Mouse (Mus musculus) retina, embryonic 14.5 days (tissue): ENCODE measurements around the gene St6galnac1.
"Not testable (repeated sequence)": the region's sequence is repeated elsewhere in the genome, so short reads cannot be mapped to it uniquely, and the experiment has no call there.

Experiments used
- DNase-seq: peaks from one replicate; pipeline ENCODE4 v3.0.0-alpha.2; 2015; ENCODE audit warnings: low spot score

The St6galnac1 gene

DNA sequence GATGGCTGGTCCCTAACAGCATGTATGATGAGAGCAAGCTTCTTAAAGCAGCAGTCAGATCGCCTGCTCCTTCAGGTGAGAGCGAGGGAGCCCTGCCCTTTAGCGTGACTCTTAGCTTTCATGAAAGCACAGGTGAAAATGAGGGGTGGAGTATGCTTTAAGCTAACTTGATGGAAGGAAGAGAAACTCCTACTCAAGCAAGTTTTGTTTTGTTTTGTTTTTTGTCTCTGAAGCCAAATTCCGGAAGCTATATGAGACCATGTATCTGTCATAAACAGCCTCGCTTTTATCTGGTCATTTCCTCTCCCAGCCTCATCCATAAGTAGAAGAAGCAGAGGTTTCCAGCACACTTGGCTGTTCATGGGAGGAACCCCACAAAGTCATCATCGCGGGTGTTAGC, at the start of gene St6galnac1:
Gene St6galnac1 (minus strand): TSS at position 101 of the 400 bp plus-strand sequence.
- no peak for DNase-seq

DNA sequence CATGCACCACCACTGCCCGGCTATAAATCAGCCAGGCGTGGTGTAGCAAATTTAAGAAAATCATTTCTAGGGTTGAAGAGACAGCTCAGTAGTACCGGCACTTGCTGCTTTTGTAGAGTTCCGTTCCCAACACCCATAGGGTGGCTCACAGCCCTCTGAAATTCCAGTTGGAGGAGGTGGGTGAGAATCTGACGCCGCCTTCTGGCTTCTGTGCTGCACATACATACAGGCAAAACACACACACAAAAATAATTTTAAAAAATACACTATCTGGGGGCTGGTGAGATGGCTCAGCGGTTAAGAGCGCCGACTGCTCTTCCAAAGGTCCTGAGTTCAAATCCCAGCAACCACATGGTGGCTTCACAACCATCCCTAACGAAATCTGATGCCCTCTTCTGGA, 48.6 kb upstream of the St6galnac1 start:
- DNase-seq: not testable (repeated sequence)

DNA sequence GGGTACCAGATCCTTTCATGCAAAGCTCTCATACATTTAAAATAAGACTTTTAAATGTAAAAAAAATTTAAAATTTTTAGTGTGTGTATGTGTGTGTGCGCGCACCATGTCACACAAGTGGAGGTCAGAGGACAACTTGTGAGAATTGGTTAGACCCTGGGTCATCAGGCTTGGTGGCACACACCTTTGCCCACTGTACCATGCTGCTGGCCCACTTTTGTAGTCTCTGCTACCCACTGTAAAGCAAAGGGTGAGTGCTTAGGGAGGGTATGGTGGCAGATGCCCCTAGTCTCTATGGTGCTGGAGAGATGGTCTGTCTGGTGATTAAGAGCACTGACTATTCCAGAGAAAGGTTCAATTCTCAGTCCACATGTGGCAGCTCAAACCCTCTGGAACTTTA, 47.9 kb upstream of the St6galnac1 start:
- no peak for DNase-seq

DNA sequence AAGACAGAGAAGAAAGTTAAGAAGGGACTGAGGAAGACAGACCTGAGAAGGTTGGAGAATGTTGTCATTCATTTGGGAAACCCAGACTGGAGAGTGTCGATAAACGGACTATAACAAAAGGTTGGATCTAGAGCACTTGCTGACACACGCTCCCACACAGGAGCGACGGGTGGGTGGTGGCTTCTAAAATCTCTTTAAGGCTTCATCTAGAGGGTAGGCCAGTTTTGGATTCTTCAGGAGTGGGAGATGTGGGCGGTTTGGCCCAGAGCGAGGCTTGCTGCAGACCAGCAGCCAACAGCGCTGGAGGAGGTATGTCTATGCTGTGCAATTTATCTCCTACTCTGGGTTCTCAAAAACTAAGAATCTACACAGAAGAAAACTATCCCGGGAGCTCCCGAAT, 47.3 kb upstream of the St6galnac1 start:
- DNase-seq: no peak

DNA sequence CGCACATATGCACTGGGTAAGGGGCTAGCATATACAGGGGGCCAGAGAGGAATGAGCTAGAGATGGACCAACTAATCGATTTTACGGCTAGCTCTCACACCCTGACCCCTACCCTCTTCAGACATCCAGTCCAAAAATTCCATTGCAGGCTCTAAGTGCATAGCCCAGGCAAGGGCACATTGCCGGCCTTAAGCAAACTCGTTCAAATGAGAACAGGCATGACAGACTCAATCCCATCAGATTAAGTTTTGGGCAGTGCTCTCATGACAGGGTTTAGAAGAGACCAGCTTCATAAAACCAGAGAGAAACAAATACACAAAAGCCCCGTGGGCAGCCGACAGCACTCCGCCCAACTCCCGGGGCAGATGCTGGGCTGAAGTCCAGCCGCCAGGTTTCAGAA, 46.9 kb upstream of the St6galnac1 start:
- no peak for DNase-seq

DNA sequence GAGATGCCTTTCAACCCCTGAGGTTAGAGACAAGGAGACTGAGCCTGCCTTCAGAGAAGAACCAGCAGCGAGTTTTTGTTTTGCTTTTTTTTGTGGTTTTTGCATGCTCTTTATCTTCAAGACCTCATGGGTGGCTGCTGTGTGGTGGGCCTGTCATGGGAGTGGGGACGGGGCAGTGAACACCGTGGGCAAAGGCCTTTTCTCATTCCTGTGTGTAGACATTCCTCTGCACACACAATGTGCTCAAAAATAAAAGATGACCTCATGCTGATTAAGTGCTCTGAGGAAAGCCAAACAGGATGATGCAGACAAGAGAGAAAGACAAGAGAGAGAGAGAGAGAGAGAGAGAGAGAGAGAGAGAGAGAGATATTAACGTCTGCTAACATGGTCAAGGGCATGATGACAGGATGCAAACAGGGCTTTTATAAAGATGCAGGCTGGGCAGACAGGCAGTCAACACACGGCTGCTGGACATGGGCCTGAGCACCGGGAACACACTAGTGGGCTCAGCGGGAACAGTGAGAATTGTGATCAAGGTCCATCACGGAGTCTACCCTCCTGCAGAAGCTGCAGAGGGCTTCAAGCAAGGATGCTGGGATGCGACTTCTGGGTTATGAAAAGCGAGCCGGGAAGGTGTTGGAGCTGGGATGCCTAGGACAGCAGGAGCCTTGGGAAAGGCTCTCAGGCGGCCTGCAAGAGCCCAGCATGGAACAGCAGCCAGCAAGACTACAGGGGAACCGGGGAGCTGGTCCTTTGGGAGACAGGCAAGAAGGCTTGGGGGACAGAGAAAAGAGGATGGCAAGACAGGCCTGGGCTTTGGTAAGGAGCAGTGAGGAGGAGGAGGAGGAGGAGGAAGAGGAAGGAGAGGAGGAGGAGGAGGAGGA, 46.0 kb upstream of the St6galnac1 start:
- no peak for DNase-seq

DNA sequence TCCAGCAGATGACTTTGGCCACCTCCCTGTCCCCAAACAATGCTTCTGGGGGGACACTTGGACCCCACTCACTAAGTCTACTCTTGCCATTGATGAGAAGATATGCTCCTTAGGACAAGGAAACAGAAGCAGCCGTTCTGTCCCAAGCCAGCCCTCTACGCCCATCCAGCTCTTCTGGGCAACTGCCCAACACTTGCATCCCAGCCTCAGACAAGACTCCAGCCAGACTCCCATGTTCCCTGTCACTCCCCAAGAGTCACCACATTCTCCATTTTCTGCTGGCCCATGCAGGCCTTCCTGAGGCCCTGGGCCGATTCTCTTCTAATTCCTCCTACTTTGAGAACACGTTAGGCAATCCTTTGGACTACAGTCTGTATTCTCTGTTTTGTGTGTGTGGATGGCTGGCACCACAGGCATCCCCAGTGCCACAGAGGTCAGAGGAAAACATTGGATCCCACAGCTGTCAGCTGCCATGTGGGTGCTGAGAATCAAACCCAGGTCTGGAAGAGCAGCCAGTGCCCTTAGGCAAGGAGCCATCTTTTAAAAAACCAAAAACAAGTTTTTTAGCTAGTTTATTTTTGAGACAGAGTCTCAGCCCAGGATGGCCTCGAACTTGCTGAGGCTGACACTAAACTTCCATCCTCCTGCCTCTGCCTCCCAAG, 44.8 kb upstream of the St6galnac1 start:
- DNase-seq: no peak

DNA sequence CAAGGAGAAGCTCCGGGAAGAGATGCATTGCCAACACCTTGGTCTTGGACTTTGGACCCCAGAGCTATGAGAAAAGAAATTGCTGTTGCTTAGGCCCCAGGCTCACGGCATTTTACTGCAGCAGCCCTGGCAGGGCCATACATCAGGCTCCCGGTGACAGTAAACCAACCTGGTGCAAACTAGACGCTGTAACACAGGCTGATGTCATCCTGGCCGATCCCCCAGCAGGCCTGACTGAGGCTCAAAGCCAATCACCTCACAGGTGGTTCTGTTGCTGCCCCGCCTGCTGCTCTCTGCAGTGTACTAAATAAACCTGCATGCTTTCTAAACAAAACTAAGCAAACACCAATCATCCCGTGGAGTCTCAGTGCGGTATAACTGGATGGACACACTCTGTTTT, 43.4 kb upstream of the St6galnac1 start:
- no peak for DNase-seq

DNA sequence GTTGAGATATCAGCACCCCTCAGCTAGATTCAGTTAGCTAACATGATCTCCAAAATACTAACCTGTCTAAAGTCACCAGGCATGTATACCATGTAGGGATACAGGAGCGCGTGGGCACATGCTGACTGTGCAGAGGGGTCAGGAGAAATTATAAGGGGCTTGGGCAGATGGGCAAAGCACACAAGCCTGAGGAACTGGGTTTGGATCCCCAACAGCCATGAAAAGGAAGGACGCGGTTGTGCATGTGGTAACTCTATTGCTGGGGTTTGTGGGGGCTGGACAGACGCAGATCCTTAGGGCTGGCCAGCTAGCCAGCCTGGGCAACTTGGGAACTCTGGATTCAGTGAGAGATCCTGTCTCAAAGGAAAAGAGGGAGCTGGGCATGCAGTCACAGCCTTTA, 42.3 kb upstream of the St6galnac1 start:
- no peak for DNase-seq

DNA sequence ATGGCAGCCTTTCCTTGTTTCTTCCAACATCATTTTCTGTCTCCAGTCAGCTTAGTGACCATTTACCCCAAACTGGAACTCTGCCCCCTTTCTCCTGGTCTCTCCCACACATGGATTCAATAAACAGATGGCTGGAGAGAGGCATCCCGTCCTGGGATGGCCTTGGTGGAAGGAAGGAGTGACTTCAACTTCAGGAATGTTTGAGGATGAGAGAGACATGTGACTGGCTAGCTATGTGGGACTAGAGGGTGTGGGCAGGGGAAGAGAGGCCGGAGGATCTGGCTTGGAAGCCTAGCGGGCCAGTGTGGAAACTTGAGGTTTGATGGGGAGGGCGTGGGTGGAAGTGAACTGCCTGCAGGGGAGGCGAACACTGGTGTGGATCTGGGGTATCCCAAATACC, 41.5 kb upstream of the St6galnac1 start:
- DNase-seq: no peak

DNA sequence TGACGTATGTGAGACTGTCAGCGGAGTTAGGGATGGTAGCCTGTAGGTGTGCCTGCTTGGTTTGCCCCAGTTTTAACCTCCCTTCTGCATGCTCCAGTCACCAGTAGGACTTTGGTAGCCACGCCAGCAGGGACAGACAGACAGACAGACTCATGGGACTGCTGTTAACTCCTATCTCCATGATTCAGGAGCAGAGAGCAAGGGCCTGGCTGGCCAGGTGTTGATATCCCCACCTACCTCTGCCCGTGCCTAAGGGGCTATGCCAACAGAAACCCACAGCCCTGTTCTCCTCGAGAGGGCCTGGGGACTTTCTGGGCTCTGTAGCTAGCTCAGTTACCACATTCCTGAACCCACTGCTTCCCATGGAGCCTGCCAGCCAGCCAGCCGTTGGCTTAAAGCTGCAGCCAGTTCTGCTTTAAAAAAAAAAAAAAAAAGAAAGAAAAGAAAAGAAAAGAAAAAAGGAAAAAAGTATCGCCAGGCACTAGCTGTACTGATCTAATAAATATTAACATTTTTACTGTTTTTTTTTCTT, 39.6 kb upstream of the St6galnac1 start:
- DNase-seq: no peak

DNA sequence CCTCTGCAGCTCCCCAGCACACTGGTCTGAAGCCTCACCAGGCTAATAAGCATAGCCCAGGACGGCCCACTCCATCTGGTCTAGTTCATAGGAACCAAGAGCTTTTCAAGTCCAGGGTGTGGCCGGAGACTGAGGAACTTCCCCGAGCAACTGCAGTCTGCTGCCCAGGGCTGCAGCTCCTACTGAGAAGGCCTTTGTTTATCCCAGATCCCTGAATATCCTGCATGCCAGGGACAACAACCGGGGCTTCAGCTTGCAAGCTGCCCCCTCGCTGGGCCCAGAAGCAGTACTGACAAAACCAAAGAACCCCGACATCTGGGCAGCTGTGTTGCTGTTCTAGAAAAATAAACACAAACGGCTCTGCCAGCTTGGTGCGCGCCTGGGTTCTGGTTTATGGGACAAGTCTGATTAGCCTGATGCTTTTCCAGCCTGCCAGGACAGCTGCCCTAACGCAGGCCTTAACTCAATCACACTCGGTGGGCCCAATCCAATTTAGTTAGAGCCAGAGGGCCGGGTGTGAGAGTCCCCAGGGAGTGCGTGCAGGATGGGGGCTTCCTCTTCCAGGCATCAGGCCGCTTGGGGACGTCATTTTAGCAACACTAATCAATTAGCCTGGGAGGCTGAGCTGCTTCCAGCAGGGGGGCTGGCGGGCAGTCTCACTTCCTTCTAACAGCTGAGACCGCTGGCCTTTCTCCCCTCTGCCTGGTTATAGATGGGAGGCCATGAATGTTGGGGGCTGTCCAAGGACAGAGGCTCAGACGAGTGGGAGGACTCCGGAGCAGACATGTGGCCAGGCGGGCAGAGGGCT, 39.0 kb upstream of the St6galnac1 start:
- peak; percentile 88 for DNase-seq

DNA sequence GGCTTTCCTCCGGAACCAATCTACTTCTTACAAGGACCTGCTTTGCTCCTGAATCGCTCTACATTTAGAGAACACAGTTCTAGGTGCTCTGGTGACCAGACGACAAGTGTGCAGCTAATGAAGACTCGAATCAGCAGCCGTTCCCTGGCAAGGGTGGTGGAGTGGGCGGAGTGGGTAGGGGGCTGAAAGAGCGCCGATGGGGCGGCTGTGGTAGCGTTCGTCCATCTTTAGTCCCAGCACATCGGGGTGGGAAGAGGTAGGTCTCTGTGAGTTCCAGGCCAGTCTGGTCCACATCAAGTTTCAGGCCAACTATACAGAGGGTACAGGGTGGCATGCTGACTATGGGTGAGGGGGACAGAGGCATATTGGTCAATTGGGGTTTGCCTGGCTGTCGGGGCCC, 38.3 kb upstream of the St6galnac1 start:
- DNase-seq: no peak

DNA sequence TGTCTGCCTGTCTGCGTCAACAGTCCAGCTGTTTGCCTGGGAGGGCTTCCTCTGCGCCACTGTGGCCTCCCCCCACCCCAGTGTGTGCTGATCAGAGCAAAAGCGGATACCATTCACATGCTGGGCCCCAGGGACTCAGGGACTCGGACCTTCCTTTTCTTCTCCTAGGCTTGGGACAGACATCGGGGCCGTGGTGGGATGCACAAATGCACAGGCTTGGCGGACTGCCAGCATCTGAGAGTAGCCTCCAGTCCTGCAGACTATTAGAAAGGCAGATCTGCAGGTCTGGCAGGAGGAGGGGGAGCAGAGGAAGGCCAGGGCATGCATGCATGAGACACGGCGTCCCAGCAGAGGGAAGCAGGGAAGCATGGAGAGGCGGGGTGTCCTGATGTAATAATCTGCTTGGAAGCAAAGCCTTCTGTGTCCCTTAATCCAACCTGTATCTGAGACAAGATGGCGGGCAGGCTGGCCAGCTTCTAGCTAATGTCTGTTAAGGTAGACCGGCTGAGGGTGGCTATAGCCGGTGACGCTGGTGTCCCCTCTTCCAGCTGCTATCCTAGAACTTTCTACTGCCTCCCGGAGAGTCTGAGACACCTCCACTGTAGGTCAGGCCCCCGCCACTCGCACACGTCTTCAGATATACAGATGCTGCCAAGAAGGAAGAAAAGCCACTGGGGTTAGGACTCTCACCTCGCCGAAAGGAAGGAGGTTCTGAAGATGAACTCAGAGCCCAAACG, 37.7 kb upstream of the St6galnac1 start:
- peak; percentile 77 for DNase-seq

DNA sequence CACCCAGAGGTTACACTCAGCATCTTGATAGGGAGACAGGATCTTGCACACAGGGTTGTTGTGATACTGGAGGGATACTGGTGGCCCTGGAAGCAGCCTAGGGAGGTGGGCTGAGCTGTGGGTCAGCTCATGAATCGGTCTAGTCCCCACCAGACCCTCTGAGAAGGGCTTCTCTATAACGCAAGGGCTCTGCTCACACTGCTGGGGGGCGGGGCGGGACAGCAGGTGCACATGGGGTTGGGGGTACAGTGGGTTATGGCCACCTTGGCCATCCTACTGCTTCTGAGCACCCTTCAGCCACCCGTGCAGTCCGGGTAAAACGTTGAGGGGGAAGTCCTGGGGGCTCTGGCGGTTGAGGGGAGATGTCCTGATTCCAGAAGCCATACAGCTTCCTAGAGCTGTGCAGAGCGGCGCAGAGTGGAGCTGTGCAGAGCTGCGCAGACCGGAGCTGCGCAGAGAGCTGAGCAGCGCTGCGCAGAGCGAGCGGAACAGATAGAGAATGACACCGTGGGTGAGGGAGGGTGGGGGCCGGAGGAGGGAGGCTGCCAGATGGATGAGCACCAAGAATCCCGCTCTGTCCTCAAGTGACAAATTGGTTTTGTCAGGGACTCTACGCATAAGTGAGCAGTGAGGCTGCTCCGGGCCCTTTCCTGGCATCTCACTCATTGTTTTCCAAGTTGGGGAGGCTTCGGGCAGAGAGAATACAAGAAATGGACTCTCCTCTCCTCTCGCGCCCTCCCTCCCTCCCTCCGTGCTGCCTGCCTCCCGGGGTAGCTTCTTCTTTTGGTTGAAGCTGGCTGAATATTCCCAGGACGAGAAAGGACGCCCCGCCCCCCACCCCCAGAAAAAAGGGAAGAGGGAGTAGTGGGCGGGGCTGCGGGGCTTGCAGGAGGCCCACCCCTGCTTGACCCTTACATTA, 35.9 kb upstream of the St6galnac1 start:
- DNase-seq: peak; percentile 97

DNA sequence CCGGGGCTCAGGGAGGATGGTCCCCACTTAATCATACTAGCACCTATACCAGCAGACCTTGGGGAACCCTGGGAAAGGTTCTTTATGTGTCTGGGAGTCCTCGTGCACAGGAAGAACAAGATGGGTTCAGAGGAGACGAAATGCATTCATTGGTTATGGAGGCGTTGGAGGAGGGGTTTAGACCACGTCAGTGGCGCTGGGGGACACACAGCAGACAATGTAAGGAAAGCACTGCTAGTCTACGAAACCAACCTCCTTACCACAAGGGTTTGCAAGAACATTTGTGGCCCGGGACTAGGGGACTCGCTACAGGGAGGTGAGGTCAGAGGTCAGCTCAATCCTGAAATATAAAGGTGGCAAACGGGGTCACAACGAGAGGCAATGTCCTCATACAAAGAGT, 35.2 kb upstream of the St6galnac1 start:
- DNase-seq: peak; percentile 51

DNA sequence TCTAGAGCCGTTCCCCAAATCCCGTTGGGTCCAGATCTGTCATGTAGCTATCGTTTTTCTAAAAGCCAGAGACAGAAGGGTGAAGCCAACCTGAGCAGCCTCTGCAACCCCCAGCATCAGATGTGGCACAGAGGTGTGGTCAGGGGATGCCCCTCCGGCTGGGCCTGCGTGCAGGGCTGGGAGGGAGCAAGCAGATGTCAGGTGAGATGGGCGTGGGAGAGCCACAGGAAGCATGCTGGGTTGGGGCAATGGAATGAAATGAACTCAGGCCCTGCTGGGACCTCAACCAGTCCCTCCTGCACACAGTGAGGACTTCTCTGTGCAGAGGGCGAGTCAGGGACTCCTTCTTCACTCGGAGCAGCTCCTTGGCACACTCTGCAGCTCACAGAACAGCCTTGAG, 34.2 kb upstream of the St6galnac1 start:
- DNase-seq: no peak

DNA sequence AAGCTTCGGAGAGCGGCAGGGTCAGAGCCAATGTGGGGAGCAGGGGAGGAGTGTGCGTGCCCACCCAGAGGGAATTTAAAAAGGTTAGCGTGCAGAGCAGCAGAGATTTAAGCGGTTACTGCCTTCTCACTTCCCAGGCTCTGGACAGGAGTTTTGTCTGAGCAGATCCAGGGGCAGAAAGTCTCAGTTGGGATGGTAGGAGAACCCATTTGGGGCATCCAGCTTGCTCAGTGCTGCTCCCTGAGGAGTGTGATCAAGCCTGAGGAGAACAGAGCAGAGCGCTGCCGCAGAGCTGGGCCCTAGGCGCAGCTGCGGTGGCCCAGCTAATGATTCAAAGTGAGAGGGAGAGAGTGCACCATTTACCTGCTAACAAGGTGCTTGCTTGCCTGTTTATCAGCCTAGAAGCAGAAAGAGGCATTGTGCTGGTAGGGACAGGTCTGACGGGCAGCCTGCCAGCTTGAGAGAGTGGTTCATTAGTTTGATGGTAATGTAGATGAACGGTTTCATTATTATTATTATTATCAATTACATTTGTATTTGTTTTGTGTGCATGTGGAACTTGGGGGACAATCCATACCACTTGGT, 33.6 kb upstream of the St6galnac1 start:
- DNase-seq: no peak

DNA sequence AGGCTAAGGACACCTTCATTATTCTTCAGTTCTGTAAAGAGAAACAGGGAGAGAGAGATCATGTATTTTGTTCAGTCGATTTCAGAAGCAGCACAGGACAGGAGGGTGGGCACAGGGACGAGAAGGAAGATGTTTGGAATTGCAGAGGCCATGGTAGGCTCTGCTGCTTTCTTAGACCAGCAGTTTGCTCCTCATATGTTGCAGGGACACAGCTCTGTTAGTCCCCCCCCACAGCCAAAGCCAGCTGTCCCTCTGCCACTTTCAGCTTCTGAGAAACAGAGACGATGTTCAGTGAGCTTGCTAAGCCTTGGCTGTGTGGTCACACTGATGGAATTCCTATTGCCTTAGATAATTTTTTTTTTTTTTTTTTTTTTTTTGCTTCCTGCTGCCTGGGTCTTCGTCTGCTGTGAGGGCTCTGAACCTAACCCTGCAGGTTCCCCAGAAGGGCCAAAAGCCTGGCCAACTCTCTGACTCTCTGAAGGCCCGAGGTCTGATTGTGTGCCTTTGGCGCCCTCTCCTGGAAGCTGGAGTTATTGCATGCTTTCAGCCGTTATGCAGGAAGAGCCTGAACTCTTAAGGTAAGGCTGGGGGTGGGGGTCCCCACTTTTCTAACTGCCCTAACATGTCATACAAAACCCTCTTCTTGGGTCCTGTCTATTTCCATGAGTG, 32.8 kb upstream of the St6galnac1 start:
- DNase-seq: peak; percentile 94

DNA sequence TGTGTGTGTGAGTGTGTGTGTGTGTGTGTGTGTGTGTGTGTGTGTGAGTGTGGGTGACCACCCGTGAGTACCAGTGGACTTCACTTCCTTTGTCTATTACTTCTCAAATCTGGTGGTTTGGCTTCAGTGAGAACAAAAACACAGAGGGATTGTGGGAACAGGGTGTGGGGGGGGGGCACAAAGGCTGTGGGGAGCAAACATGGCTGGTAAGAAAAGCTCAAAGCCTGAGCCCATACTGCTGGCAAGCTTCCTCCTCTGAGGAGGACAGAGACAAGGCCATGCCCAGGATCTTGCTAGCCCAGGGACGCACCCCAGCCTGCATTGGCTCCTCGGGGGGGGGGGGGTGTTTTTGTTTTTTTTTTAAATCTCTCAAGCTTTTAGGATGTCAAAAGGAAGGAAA, 32.2 kb upstream of the St6galnac1 start:
- DNase-seq: no peak
